Mouse (Mus musculus) left cerebral cortex, adult 9 months (tissue): ENCODE measurements around the gene Esrra.

ENCODE experiments used
- DNase-seq, 2 experiments: peaks; one replicate each; pipeline ENCODE4 v3.0.0; 2022; ENCODE audit warnings: low spot score in 2 of 2

The Esrra gene

GRCm38 (mm10) chr19:6920741-6921636, 624 bp downstream of the Esrra start:
- DNase-seq: peak in 1 of 2 experiments; percentile 46

DNA sequence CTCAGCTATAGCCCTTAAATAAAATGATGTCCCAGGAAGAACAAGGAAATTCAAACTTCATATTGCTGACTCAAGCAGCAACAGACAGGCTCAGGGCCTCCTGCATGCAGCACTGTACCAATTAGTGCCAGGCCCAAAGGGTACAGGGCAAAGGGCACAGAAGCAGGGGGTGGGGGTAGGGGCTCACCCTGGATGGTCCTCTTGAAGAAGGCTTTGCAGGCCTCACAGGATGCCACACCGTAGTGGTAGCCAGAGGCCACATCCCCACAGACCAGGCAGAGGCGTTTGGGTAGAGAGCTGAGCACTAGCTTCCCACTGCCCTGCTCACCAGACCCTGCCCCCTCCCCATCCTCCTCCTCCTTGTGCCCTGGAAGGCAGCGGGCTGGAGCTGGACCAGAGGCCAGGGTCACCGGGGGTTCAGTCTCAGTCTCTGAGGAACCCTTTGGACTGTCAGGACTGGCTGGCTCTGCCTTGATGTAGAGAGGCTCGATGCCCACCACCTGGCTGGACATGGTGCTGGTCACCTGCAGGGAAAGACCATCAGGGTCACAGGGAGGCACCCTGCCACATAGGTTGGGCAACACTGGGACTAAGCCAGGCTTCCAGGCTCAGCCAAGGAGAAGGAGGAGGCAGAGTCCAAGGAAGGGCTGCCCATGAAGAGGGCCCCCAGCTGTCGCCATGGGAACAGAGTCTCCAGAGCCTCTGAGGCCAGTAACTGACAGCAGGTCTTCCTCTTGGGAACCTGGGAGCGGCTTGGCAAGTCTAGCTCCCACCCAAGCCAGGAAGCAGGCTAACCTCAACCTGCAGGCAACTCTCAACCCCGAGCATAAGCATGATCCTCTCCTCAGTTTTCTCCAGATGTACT, 1.5 kb downstream of the Esrra start:
- DNase-seq: no peak

GRCm38 (mm10) chr19:6919431-6919830, 2.2 kb downstream of the Esrra start:
- DNase-seq: no peak

GRCm38 (mm10) chr19:6918321-6918720, 3.3 kb downstream of the Esrra start:
- DNase-seq: no peak

DNA sequence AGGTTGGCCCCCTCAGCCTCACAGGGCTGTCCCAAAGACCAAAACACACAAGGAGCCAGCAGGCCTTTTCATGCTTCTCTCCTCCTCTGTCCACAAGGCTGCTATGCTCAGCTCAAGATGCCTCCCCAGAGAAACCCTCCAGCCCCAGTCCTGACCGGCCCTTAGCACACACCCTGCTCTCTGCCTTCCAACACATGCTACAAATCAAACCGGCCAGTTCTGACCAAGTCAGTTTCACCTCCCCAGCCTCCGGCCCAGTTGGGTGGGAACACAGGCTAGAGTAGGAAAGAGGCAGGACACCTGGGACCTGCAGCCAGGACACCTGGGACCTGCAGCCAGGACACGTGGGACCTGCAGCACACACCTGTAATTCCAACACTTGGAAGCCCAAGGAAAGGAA, 5.1 kb downstream of the Esrra start:
- DNase-seq: no peak

GRCm38 (mm10) chr19:6915276-6915675, 6.3 kb downstream of the Esrra start:
- no peak for DNase-seq

DNA sequence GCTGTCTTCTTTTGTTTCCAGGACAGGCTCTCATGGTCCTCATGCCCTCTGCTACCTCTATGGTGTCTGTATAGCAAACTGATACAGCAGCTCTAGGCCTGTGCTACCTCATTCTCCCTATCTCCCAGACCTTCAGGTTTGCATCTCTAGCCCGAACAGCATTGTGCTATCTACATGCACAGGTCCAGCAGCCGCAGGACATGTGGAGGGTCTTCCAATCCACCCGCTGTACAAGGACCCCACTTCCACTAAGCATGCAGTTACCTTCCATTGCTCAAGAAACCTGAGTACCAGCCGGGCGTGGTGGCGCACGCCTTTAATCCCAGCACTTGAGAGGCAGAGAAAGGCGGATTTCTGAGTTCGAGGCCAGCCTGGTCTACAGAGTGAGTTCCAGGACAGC, 7.1 kb downstream of the Esrra start:
- no peak for DNase-seq

DNA sequence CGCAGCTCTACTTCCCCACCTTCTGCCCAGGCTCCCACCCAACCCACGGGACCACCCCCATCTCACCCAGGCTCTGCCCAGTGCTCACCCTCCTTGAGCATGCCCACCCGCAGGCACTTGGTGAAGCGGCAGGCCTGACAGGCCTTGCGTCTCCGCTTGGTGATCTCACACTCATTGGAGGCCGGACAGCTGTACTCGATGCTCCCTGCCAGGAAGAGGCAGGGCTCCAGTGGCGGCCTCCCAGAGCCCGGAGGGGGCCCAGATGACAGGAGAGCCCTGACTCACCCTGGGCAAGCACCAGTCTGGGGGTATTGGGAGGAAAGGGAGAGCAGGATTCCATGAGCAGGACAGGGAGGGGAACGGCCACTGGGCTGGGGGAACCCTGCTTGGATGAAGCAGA, 7.6 kb downstream of the Esrra start:
- DNase-seq: no peak

DNA sequence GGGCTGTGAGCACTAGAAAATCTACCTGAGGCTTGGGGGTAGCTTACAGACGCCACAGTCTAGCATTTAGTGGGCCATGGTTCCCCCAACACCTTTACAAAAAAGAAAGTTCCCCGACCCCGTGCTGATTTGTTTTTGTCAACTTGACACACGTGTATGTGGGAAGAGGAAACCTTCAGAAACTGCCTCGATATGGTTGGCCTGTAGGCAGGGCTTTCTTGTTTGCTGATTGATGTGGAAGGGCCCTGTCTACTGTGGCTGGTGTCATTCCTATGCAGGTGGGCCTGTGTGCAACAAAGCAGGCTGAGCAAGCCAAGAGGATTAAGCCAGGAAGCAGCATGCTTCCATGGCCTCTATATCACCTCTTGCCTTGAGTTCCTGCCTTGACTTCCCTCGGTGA, 8.6 kb downstream of the Esrra start:
- no peak for DNase-seq

GRCm38 (mm10) chr19:6912205-6912970, 9.2 kb downstream of the Esrra start:
- DNase-seq: no peak

- no peak for DNase-seq
Observed at GRCm38 (mm10) chr19:6911101-6912074, 10.2 kb downstream of the Esrra start.

- DNase-seq: peak in 1 of 2 experiments; percentile 45
Observed at GRCm38 (mm10) chr19:6910306-6910705, 11.3 kb downstream of the Esrra start.

DNA sequence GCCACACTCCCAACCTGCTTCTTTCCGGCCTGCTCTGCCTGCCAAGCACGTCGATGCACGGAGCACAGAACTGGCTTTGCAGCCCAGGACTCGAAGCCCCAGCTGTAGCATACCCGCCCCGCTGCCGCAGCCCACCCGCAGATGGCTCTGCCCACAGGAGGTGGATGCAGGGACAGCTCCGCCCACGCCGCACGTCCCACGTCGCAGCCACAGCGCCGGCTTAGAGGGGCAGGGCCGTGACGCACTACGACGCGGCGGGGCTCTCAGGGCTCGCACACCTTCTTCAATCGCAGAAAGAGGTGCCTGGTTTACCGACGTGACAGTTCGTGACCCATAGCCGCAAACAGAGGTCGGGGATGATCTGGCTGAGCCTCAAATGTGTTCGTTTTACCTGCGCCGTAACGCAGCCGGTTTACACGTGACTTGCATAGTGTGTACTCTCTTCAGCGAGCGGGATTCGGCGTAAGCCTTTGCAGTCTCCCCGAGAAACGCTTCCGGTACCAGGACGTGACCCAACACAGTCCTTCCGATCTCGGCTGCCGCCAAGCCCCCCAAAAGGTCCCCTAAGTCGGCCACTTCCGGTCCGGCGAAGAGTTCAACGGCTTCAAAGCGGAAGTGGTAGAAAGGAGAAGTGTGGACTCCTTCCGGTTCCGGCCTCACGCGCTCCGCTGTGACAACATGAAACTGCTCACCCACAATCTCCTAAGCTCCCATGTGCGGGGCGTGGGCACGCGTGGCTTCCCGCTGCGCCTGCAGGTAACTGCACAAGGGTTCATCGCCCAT, 11.9 kb downstream of the Esrra start, which contains the start of the genes Trmt112 and Prdx5:
Gene Trmt112, plus strand, starts transcription at position 192 of the 783 bp plus-strand sequence.
Gene Prdx5, minus strand, starts transcription at position 600 of the 783 bp plus-strand sequence.
- DNase-seq: peak; percentile 92 to 94

DNA sequence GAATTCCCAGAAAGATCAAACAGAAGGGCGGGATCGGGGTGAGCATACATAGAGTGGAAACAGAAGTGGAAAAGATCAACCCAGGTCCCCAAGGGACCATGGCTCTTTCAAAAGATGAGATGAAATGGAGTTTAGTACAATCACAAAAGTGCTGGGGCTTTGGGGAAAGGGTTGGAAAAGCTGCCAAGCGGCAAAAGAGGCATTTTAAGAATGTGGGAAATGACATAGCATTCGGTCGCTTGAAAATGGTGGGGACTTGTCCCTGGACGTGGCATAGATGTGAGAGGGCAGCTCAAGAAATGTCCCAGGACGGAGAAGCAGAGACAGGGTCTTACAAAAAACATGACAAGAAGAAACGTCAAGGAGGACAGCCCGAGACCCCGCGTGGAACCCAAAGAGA, 12.6 kb downstream of the Esrra start:
- peak in 1 of 2 experiments; percentile 16 for DNase-seq

- no peak for DNase-seq
Observed at GRCm38 (mm10) chr19:6907811-6908540, 13.6 kb downstream of the Esrra start.

DNA sequence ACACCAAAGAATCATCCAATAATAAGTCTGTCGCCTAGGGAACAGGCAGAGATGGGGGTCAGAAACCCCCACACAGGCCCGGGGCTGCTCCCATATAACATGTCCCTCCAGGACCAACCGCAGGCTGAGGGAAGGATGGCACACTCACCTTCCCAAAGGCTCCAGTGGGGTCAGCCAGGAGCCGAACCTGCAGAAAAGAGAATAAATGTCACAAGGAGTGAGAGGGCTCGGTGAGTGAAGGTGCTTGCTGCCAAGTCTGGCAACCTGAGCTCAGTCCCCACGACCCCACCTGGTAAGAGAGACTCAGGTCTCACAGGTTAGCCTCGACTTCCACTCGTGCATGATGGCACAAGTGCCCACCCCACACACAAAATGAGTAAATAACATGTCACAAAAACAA, 14.5 kb downstream of the Esrra start:
- no peak for DNase-seq

DNA sequence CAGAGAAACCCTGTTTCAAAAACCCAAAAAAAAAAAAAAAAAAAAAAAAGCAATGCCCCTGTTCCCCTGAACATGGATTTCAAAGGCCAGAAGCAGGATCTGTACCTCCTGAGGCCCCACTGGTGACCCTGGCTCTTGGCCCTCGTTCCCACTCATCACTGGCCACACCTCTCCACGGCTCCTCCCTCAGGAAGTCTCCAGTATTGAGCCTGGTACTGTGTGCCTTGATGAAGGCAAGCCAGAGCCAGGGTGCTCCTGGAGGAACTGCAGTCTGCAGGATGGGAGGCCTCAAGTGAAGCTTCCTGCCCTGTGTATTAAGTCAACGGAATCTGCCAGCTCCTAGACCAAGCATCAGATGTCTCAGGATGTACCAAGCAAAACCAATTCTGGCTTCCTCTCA, 15.4 kb downstream of the Esrra start:
- DNase-seq: no peak

DNA sequence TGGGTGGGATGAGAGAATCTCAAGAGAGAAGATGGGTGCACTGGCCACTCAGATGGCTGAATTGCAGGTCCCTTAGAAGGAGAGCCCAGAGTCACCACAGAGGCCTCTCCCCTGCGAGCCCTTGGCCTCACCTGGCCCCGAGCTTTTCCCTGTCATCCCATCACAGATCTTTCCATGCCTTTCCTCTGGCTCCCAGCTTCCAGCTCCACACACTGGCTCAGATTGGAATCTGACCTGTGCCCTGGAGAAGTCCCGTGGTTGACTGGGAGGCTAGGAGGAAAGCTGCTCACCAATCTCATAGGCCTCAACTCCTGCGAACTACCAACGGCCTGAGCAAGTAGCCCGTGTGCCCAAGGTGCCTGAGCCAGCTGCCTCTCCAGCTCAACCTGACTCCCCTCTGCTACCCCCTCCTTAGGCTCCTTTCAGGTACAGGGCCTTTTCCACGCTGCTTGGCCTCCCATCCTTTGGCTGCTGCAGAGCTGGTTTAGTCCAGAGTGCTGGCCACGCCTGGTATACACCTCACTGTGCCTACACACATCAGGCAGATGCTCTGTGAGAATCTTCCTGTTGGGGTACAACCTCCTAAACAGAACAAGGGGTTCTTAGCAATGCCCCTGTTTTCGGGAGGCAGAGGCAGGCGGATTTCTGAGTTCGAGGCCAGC, 16.0 kb downstream of the Esrra start:
- no peak for DNase-seq
